Mouse (Mus musculus): ENCODE data around the gene Cd68. TPM values are rescaled to one million over a fixed set of nuclear protein-coding genes. Genes with fewer than 3 reads are reported as not detected.

Gene Cd68
- polyA plus RNA-seq, 1 experiment from 2014 or later, result 20.9 TPM

DNA sequence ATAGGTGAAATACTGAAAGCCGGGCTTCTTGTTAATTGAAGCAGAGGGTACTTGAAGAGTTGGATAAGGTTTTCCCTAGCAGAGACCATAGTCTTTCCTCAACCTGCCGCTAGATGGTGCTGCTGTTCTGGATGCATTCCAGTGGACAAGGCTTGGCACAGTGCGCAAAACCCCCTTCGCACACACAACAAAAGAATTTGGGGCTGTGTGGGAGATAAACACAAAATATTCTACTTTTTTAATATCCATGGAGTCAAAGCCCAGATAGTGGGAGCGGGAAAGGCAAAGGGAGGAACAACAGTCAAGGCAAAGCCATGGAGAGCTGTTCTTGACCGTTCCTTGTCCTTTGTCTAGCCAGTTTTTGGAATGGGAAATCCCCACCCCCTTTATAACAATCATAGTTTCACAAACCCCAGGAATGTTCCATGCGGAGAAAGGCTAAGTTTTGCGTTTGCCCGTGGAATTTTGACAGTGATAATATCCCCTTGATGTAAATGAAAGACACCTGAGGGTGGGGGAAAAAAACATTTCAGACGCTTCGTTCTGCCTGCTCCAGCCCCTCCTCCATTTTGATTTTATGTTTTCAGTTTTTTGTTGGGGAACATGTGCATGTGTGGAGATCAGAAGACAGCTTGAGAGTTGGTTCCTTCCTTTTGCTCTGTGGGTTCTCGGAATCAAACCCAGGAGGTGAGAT is 17.0 kb upstream of the Cd68 start:
- no peak for ATAC-seq
- Histone ChIP-seq H3K27me3 (replicated peaks; ENCODE audit: control insufficient read depth, insufficient read depth, low read length) (no peaks in the 10 kb centered on the region), H3K4me3 (ENCODE audit: low read depth, low read length) (no peak overlapping the region), H3K9me3 (ENCODE audit: control insufficient read depth) (no peaks in the 10 kb centered on the region), H3K36me3 (ENCODE audit: control insufficient read depth, insufficient read depth) (peaks cover 7% of the 10 kb centered on the region), H3K9ac (ENCODE audit: low read depth, low read length) (no peak overlapping the region), H3K4me1 (replicated peaks; ENCODE audit: control insufficient read depth, insufficient read depth, low read length) (peaks cover 12% of the 10 kb centered on the region), H3K4me2 (replicated peaks; ENCODE audit: low read depth) (peak overlapping the region; percentile 82), H3K27ac (ENCODE audit: low read depth, low read length) (peak overlapping the region; percentile 89)
- WGBS, result 23% methylated on average over 12 of the region's 12 CpGs
- TF ChIP-seq CTCF (IDR thresholded peaks at IDR 0.05; ENCODE audit: low read depth), result peak; percentile 97

DNA sequence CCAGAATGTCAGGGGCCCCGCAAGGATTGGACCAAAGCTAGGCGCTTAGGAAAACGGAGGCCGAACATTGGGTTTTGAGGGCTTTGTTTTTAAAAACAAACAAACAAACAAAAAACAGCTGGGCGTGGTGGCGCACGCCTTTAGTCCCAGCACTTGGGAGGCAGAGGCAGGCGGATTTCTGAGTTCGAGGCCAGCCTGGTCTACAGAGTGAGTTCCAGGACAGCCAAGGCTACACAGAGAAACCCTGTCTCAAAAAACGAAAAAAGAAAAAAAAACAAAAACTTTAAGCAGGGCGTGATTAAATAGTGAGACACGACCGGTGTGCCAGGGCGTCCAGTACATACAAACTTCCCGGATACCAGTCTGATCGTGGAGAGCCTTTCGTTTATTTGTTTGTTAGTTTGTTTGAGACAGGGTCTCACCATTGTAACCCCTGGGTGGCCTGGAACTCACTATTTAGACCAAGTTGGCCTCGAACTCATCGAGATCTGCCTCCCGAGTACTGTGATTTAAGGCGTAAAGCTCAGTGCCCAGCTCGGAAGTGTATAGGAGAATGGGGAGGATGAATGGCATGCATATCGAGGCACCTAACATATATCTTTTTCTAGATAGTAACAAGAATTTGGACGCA is 16.4 kb upstream of the Cd68 start:
- Histone ChIP-seq H3K4me3 (ENCODE audit: low read depth, low read length) (peak overlapping the region; percentile 92), H3K36me3 (ENCODE audit: control insufficient read depth, insufficient read depth) (peaks cover 14% of the 10 kb centered on the region), H3K9ac (ENCODE audit: low read depth, low read length) (peak overlapping the region; percentile 37; the same call in 1 of the 2 replicates), H3K27me3 (replicated peaks; ENCODE audit: control insufficient read depth, insufficient read depth, low read length) (no peaks in the 10 kb centered on the region), H3K27ac (ENCODE audit: low read depth, low read length) (peak overlapping the region; percentile 91), H3K4me2 (replicated peaks; ENCODE audit: low read depth) (peak overlapping the region; percentile 82), H3K9me3 (ENCODE audit: control insufficient read depth) (no peaks in the 10 kb centered on the region), H3K4me1 (replicated peaks; ENCODE audit: control insufficient read depth, insufficient read depth, low read length) (peaks cover 12% of the 10 kb centered on the region)
- ATAC-seq, result no peak
- WGBS, result 19% methylated on average over 24 of the region's 24 CpGs
- no peak for TF ChIP-seq CTCF (IDR thresholded peaks at IDR 0.05; ENCODE audit: low read depth)

DNA sequence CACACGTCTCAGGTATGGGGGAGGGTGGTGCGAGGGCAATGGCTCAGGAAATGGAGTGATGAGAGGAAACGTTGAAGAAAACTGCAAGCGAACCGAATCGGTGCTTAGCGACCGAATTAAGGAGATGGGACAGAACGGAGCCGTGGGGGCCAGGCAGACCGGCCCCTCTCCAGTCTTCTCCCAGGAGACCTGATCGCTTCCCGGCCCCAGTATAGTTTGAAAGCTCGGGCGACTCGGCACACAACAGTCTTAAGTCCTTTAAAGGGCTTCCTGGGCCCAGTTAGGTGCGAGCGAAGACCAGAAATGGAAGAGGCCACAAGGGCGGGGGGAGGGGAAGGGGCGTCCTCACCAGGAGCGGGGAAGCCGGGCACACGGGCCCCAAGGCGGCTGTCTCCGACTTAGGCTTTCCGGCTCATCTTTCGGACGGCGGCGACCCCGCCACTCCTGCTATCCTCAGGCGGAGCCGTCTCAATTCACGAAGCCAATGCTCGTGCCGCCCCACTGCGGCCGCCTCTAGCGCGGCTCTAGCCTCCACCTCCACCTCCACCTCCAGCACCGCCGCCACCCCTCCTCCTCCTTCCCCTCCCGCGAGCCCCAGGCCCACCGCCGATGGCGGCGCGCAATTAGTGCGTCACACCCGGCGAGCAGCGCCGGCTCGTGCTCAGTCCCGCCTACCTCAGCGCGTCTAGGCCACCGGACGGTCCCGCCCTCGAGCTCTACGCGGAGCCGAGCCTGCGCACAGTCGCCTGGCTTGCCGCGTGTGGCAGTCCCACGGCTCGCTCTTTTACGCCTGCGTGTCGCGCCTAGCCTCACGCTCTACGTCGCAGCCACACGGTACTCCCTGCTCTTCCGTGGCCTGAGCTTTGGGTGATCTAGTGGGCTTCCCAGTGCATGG is 15.6 kb upstream of the Cd68 start, which contains the start of gene Senp3:
TSS of gene Senp3 (minus strand) at position 771 of the 895 bp plus-strand sequence.
- Histone ChIP-seq H3K4me1 (replicated peaks; ENCODE audit: control insufficient read depth, insufficient read depth, low read length) (peaks cover 12% of the 10 kb centered on the region), H3K27me3 (replicated peaks; ENCODE audit: control insufficient read depth, insufficient read depth, low read length) (no peaks in the 10 kb centered on the region), H3K4me3 (ENCODE audit: low read depth, low read length) (peak within 1 kb of the TSS; percentile 92), H3K9me3 (ENCODE audit: control insufficient read depth) (no peaks in the 10 kb centered on the region), H3K4me2 (replicated peaks; ENCODE audit: low read depth) (peak within 1 kb of the TSS; percentile 82), H3K27ac (ENCODE audit: low read depth, low read length) (peak within 1 kb of the TSS; percentile 91), H3K36me3 (ENCODE audit: control insufficient read depth, insufficient read depth) (peaks cover 22% of the 10 kb centered on the region), H3K9ac (ENCODE audit: low read depth, low read length) (peak within 1 kb of the TSS; percentile 82)
- under 1% methylated on average over 77 of the region's 80 CpGs for WGBS
- no peak for TF ChIP-seq CTCF (IDR thresholded peaks at IDR 0.05; ENCODE audit: low read depth)
- peak; percentile 88 for ATAC-seq

DNA sequence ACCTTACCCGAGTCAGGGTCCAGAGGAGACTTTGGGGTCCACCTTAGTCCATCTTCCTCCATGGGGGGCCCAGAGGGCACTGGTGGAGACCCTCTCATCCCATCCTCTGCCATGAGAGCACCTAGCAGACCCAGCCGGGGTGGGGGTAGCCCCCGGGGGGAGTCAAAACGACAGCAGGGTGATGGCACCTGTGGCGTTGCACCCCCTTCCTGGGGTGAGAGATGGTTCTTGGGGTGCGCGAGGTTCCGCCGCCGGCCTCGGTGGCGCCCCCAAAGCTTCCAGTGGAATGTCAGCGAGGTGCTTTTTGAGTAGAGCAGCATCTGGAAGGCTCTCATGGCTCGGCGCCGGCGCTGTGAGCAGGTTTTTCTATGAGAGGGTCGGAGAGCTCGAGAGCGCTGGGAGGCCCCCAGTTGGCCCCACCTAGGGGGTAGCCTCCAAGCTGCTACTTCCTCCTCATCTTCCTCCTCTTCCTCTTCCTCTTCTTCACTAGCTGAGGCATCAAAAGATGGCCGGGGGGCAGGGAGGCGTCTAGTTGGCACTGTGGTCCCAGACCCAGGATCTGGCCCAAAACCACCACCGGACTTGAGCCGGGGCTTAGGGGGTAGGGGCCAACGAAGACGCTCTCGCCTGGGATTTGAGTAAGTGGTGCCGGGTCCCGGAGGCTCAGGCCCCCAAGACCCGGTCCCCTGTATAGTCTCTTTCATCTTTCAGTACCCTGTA is 14.3 kb upstream of the Cd68 start:
- Histone ChIP-seq H3K27ac (ENCODE audit: low read depth, low read length) (no peak overlapping the region), H3K4me3 (ENCODE audit: low read depth, low read length) (peak overlapping the region; percentile 92; the same call in 1 of the 2 replicates), H3K27me3 (replicated peaks; ENCODE audit: control insufficient read depth, insufficient read depth, low read length) (no peaks in the 10 kb centered on the region), H3K36me3 (ENCODE audit: control insufficient read depth, insufficient read depth) (peaks cover 34% of the 10 kb centered on the region), H3K9me3 (ENCODE audit: control insufficient read depth) (no peaks in the 10 kb centered on the region), H3K9ac (ENCODE audit: low read depth, low read length) (no peak overlapping the region; the same call in 1 of the 2 replicates), H3K4me2 (replicated peaks; ENCODE audit: low read depth) (peak overlapping the region; percentile 82), H3K4me1 (replicated peaks; ENCODE audit: control insufficient read depth, insufficient read depth, low read length) (peaks cover 4% of the 10 kb centered on the region; the same call in 1 of the 2 replicates)
- no peak for ATAC-seq
- 89% methylated on average over 30 of the region's 30 CpGs for WGBS
- TF ChIP-seq CTCF (IDR thresholded peaks at IDR 0.05; ENCODE audit: low read depth), result no peak

- no peaks in the 10 kb centered on the region for H3K9me3 ChIP-seq (ENCODE audit: control insufficient read depth)
- no peak for ATAC-seq
- 90% methylated on average over 2 of the region's 2 CpGs for WGBS
- H3K4me1 ChIP-seq (replicated peaks; ENCODE audit: control insufficient read depth, insufficient read depth, low read length), result 0 out of 2 replicates have a peak, but pooled peaks cover 3% of the 10 kb centered on the region
- no peak for TF ChIP-seq CTCF (IDR thresholded peaks at IDR 0.05; ENCODE audit: low read depth)
- H3K4me3 ChIP-seq (ENCODE audit: low read depth, low read length), result no peak overlapping the region
- H3K9ac ChIP-seq (ENCODE audit: low read depth, low read length), result no peak overlapping the region
- H3K4me2 ChIP-seq (replicated peaks; ENCODE audit: low read depth), result no peak overlapping the region
- no peak overlapping the region for H3K27ac ChIP-seq (ENCODE audit: low read depth, low read length)
- no peaks in the 10 kb centered on the region for H3K27me3 ChIP-seq (replicated peaks; ENCODE audit: control insufficient read depth, insufficient read depth, low read length)
- peaks cover 46% of the 10 kb centered on the region for H3K36me3 ChIP-seq (ENCODE audit: control insufficient read depth, insufficient read depth)
Measured at GRCm38 (mm10) chr11:69679144-69679543, 13.2 kb upstream of the Cd68 start.

Measured in intestine, postnatal 0 days (tissue).